Mouse (Mus musculus): ENCODE results near the gene Nupr1l. TPM values are rescaled to one million over a fixed set of nuclear protein-coding genes. Genes with fewer than 3 reads are reported as not detected.
"Not testable (repeated sequence)": the region's sequence is repeated elsewhere in the genome, so short reads cannot be mapped to it uniquely, and the experiment has no call there.

The Nupr1l gene
- polyA plus RNA-seq, 1 experiment from 2014 or later: 0.84 TPM

- not testable (repeated sequence) for H3K9me3 ChIP-seq (ENCODE audit: control insufficient read depth, low read length); H3K36me3 ChIP-seq (ENCODE audit: control insufficient read depth, insufficient read depth, low read length); H3K4me1 ChIP-seq (replicated peaks; ENCODE audit: control insufficient read depth, insufficient read depth, low read length); H3K27me3 ChIP-seq (replicated peaks; ENCODE audit: control insufficient read depth, insufficient read depth, low read length)
- Histone ChIP-seq H3K4me3 (ENCODE audit: low read depth, low read length) (peak overlapping the region; percentile 94), H3K27ac (ENCODE audit: low read depth, low read length) (peak overlapping the region; percentile 77), H3K4me2 (peak overlapping the region; percentile 79), H3K9ac (ENCODE audit: low read depth, low read length) (peak overlapping the region; percentile 84)
- under 1% methylated on average over 50 of the region's 82 CpGs for WGBS
- peak; percentile 61 for DNase-seq (ENCODE audit: low spot score)
- ATAC-seq (replicated peaks; ENCODE audit: low FRiP score): peak; percentile 38
These were observed 34.0 kb downstream of the Nupr1l start for GRCm38 (mm10) chr5:129942073-129942939.

GRCm38 (mm10) chr5:129943402-129943801 lies 35.1 kb downstream of the Nupr1l start:
- no peak overlapping the region for H3K27ac ChIP-seq (ENCODE audit: low read depth, low read length)
- ATAC-seq (replicated peaks; ENCODE audit: low FRiP score): no peak
- DNase-seq (ENCODE audit: low spot score): no peak
- 0 out of 2 replicates have a peak overlapping the region, but pooled peaks have one; percentile 2 for H3K9ac ChIP-seq (ENCODE audit: low read depth, low read length)
- no peaks in the 10 kb centered on the region for H3K9me3 ChIP-seq (ENCODE audit: control insufficient read depth, low read length)
- H3K36me3 ChIP-seq (ENCODE audit: control insufficient read depth, insufficient read depth, low read length): 0 out of 2 replicates have a peak, but pooled peaks cover 2% of the 10 kb centered on the region
- peak overlapping the region; percentile 79 for H3K4me2 ChIP-seq
- H3K27me3 ChIP-seq (replicated peaks; ENCODE audit: control insufficient read depth, insufficient read depth, low read length): no peaks in the 10 kb centered on the region
- H3K4me1 ChIP-seq (replicated peaks; ENCODE audit: control insufficient read depth, insufficient read depth, low read length): peaks cover 10% of the 10 kb centered on the region
- WGBS: 40% methylated on average over 1 of the region's 1 CpGs
- peak overlapping the region; percentile 5; the same call in 1 of the 2 replicates for H3K4me3 ChIP-seq (ENCODE audit: low read depth, low read length)

- Histone ChIP-seq H3K4me2 (no peak overlapping the region), H3K27me3 (replicated peaks; ENCODE audit: control insufficient read depth, insufficient read depth, low read length) (no peaks in the 10 kb centered on the region), H3K9me3 (ENCODE audit: control insufficient read depth, low read length) (no peaks in the 10 kb centered on the region), H3K27ac (ENCODE audit: low read depth, low read length) (no peak overlapping the region), H3K36me3 (ENCODE audit: control insufficient read depth, insufficient read depth, low read length) (0 out of 2 replicates have a peak, but pooled peaks cover 2% of the 10 kb centered on the region), H3K4me3 (ENCODE audit: low read depth, low read length) (no peak overlapping the region), H3K9ac (ENCODE audit: low read depth, low read length) (no peak overlapping the region), H3K4me1 (replicated peaks; ENCODE audit: control insufficient read depth, insufficient read depth, low read length) (peaks cover 10% of the 10 kb centered on the region)
- 86% methylated on average over 2 of the region's 2 CpGs for WGBS
- DNase-seq (ENCODE audit: low spot score) (no peak), ATAC-seq (replicated peaks; ENCODE audit: low FRiP score) (no peak)
These were observed 39.2 kb downstream of the Nupr1l start for GRCm38 (mm10) chr5:129947528-129948033.

GRCm38 (mm10) chr5:129952143-129952542 lies 43.8 kb downstream of the Nupr1l start:
- Histone ChIP-seq H3K36me3 (ENCODE audit: control insufficient read depth, insufficient read depth, low read length) (no peaks in the 10 kb centered on the region), H3K9me3 (ENCODE audit: control insufficient read depth, low read length) (no peaks in the 10 kb centered on the region), H3K27me3 (replicated peaks; ENCODE audit: control insufficient read depth, insufficient read depth, low read length) (no peaks in the 10 kb centered on the region), H3K4me1 (replicated peaks; ENCODE audit: control insufficient read depth, insufficient read depth, low read length) (peaks cover 18% of the 10 kb centered on the region), H3K4me2 (no peak overlapping the region), H3K27ac (ENCODE audit: low read depth, low read length) (no peak overlapping the region), H3K4me3 (ENCODE audit: low read depth, low read length) (no peak overlapping the region), H3K9ac (ENCODE audit: low read depth, low read length) (no peak overlapping the region)
- no peak for ATAC-seq (replicated peaks; ENCODE audit: low FRiP score)
- 68% methylated on average over 4 of the region's 4 CpGs for WGBS
- no peak for DNase-seq (ENCODE audit: low spot score)

- peaks cover 14% of the 10 kb centered on the region for H3K4me1 ChIP-seq (replicated peaks; ENCODE audit: control insufficient read depth, insufficient read depth, low read length)
- no peak overlapping the region for H3K4me3 ChIP-seq (ENCODE audit: low read depth, low read length)
- no peaks in the 10 kb centered on the region for H3K9me3 ChIP-seq (ENCODE audit: control insufficient read depth, low read length)
- no peak overlapping the region for H3K4me2 ChIP-seq
- H3K27ac ChIP-seq (ENCODE audit: low read depth, low read length): 0 out of 2 replicates have a peak overlapping the region, but pooled peaks have one; percentile 4
- no peaks in the 10 kb centered on the region for H3K27me3 ChIP-seq (replicated peaks; ENCODE audit: control insufficient read depth, insufficient read depth, low read length)
- DNase-seq (ENCODE audit: low spot score) (no peak), ATAC-seq (replicated peaks; ENCODE audit: low FRiP score) (peak; percentile 54; the same call in 1 of the 2 replicates)
- WGBS: 63% methylated on average over 5 of the region's 5 CpGs
- H3K9ac ChIP-seq (ENCODE audit: low read depth, low read length): no peak overlapping the region
- no peaks in the 10 kb centered on the region for H3K36me3 ChIP-seq (ENCODE audit: control insufficient read depth, insufficient read depth, low read length)
These were observed 46.3 kb downstream of the Nupr1l start for GRCm38 (mm10) chr5:129954473-129955254.

GRCm38 (mm10) chr5:129955792-129956191 lies 47.5 kb downstream of the Nupr1l start:
- H3K36me3 ChIP-seq (ENCODE audit: control insufficient read depth, insufficient read depth, low read length): no peaks in the 10 kb centered on the region
- no peaks in the 10 kb centered on the region for H3K27me3 ChIP-seq (replicated peaks; ENCODE audit: control insufficient read depth, insufficient read depth, low read length)
- H3K4me2 ChIP-seq: peak overlapping the region; percentile 16; the same call in 1 of the 2 replicates
- H3K4me3 ChIP-seq (ENCODE audit: low read depth, low read length): no peak overlapping the region
- H3K4me1 ChIP-seq (replicated peaks; ENCODE audit: control insufficient read depth, insufficient read depth, low read length): peaks cover 14% of the 10 kb centered on the region
- peak; percentile 62 for ATAC-seq (replicated peaks; ENCODE audit: low FRiP score)
- H3K9ac ChIP-seq (ENCODE audit: low read depth, low read length): no peak overlapping the region
- H3K27ac ChIP-seq (ENCODE audit: low read depth, low read length): no peak overlapping the region
- DNase-seq (ENCODE audit: low spot score): no peak
- 54% methylated on average over 6 of the region's 6 CpGs for WGBS
- no peaks in the 10 kb centered on the region for H3K9me3 ChIP-seq (ENCODE audit: control insufficient read depth, low read length)

GRCm38 (mm10) chr5:129963224-129963623 lies 54.9 kb downstream of the Nupr1l start:
- ATAC-seq (replicated peaks; ENCODE audit: low FRiP score): no peak
- Histone ChIP-seq H3K4me1 (replicated peaks; ENCODE audit: control insufficient read depth, insufficient read depth, low read length) (no peaks in the 10 kb centered on the region), H3K9me3 (ENCODE audit: control insufficient read depth, low read length) (no peaks in the 10 kb centered on the region), H3K36me3 (ENCODE audit: control insufficient read depth, insufficient read depth, low read length) (no peaks in the 10 kb centered on the region), H3K27me3 (replicated peaks; ENCODE audit: control insufficient read depth, insufficient read depth, low read length) (no peaks in the 10 kb centered on the region), H3K4me2 (no peak overlapping the region), H3K9ac (ENCODE audit: low read depth, low read length) (no peak overlapping the region), H3K27ac (ENCODE audit: low read depth, low read length) (no peak overlapping the region), H3K4me3 (ENCODE audit: low read depth, low read length) (no peak overlapping the region)
- whole genome bisulfite sequencing: 91% methylated on average over 4 of the region's 4 CpGs
- DNase-seq (ENCODE audit: low spot score): no peak

All from liver, embryonic 11.5 days (tissue).